Mouse (Mus musculus): Measurements from ENCODE around the gene Galc.

DNA sequence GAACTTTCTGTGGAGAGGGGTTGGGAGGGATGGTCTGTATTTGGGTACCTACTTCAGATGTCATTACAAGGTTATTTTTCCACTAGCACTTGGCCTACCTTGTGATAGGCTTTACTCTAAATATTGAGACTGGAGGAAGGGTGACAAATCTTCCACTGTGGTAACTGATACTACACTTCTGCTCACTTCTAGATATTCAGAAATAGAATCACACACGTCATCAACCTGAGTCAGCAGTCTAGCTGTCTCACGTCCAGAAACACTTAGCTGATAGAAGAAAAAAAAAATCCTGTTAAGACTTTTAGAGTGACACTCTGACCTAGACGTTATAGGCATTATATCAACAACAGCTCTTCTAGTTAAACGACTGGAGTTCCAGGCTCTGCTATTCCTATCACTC, 33.0 kb upstream of the Galc start:
- no peak for TF ChIP-seq POLR2A (IDR thresholded peaks at IDR 0.05; ENCODE audit: insufficient read depth, low read depth, low read length)
- no peak for TF ChIP-seq CTCF (IDR thresholded peaks at IDR 0.05)

Measured in heart, adult 2 months (tissue).